Mouse (Mus musculus) testis, adult 2 months (tissue): ENCODE data around the gene Bmpr2.

Experiments used
- CTCF ChIP-seq: fragments of 200-500 bp; IDR thresholded peaks from 2 replicates; pipeline ENCODE4 v1.5.1; 2012; ENCODE audit warnings: low read depth, mild to moderate bottlenecking, inconsistent platforms, low read length, moderate library complexity; ENCODE audit not compliant: control insufficient read depth, insufficient read depth, insufficient replicate concordance
- POLR2A ChIP-seq: fragments of 200-500 bp; IDR thresholded peaks from 2 replicates; pipeline ENCODE4 v1.6.1; 2012; ENCODE audit warnings: low read depth, mild to moderate bottlenecking, inconsistent platforms, low read length, moderate library complexity; ENCODE audit not compliant: control insufficient read depth

DNA sequence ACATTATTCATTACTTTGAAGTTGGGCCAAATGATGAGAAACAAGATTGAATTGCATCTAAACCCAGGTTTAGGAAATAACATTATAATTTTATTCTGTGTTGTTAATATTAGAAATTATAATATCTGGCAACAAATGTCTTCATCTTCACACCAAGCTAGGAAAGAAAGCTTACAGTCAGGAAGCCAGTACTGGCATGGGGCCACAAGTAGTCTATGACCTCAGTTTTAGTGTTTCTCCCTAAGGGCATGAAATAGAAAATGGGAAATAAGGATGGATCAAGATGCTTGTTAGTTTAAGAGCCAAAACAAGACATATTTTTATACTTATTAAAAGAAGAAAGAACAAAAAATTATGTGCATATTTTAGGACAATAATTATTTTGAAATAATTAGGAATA lies 62.2 kb downstream of the Bmpr2 start:
- no peak for TF ChIP-seq POLR2A
- no peak for TF ChIP-seq CTCF
